Mouse (Mus musculus): ENCODE measurements around the gene Obsl1. TPM values are rescaled to one million over a fixed set of nuclear protein-coding genes. Genes with fewer than 3 reads are reported as not detected.

Gene Obsl1
- polyA plus RNA-seq, 1 experiment from 2014 or later, result 79.0 TPM

- H3K27me3 ChIP-seq (ENCODE audit: control insufficient read depth, insufficient read depth, low read length), result no peaks in the 10 kb centered on the region
- peak within 1 kb of the TSS; percentile 72 for H3K4me3 ChIP-seq (ENCODE audit: low read depth, low read length)
- peaks cover 9% of the 10 kb centered on the region; the same call in 1 of the 2 replicates for H3K4me1 ChIP-seq (ENCODE audit: control insufficient read depth, insufficient read depth, low read length)
- WGBS, result 1% methylated on average over 61 of the region's 64 CpGs
- peak within 1 kb of the TSS; percentile 23 for H3K27ac ChIP-seq (ENCODE audit: low read length)
- peak within 1 kb of the TSS; percentile 72 for H3K4me2 ChIP-seq (replicated peaks; ENCODE audit: low read depth, low read length)
- H3K9me3 ChIP-seq (ENCODE audit: control insufficient read depth, low read depth, low read length), result no peaks in the 10 kb centered on the region
- H3K9ac ChIP-seq (replicated peaks; ENCODE audit: low read depth, low read length), result peak within 1 kb of the TSS; percentile 74
- peak; percentile 83 for ATAC-seq (ENCODE audit: insufficient number of reproducible peaks, insufficient read depth, low FRiP score, low read depth)
- peaks cover 11% of the 10 kb centered on the region; the same call in 1 of the 2 replicates for H3K36me3 ChIP-seq (ENCODE audit: control insufficient read depth, insufficient read depth, low read length)
Measured at GRCm38 (mm10) chr1:75545965-75546956, 40.0 kb upstream of the Obsl1 start, which contains the start of gene Slc4a3. Slc4a3 (plus strand) TSS chr1:75546266.

- Histone ChIP-seq H3K27ac (ENCODE audit: low read length) (no peak overlapping the region), H3K9ac (replicated peaks; ENCODE audit: low read depth, low read length) (no peak overlapping the region), H3K9me3 (ENCODE audit: control insufficient read depth, low read depth, low read length) (no peaks in the 10 kb centered on the region), H3K36me3 (ENCODE audit: control insufficient read depth, insufficient read depth, low read length) (no peaks in the 10 kb centered on the region), H3K4me2 (replicated peaks; ENCODE audit: low read depth, low read length) (no peak overlapping the region), H3K4me3 (ENCODE audit: low read depth, low read length) (no peak overlapping the region), H3K27me3 (ENCODE audit: control insufficient read depth, insufficient read depth, low read length) (no peaks in the 10 kb centered on the region), H3K4me1 (ENCODE audit: control insufficient read depth, insufficient read depth, low read length) (peaks cover 9% of the 10 kb centered on the region; the same call in 1 of the 2 replicates)
- no peak for ATAC-seq (ENCODE audit: insufficient number of reproducible peaks, insufficient read depth, low FRiP score, low read depth)
- 89% methylated on average over 6 of the region's 6 CpGs for WGBS
Measured at GRCm38 (mm10) chr1:75544351-75544750, 38.1 kb upstream of the Obsl1 start.

GRCm38 (mm10) chr1:75541496-75541895 is 35.2 kb upstream of the Obsl1 start:
- Histone ChIP-seq H3K4me1 (ENCODE audit: control insufficient read depth, insufficient read depth, low read length) (peaks cover 5% of the 10 kb centered on the region; the same call in 1 of the 2 replicates), H3K9ac (replicated peaks; ENCODE audit: low read depth, low read length) (no peak overlapping the region), H3K36me3 (ENCODE audit: control insufficient read depth, insufficient read depth, low read length) (peaks cover 1% of the 10 kb centered on the region; the same call in 1 of the 2 replicates), H3K9me3 (ENCODE audit: control insufficient read depth, low read depth, low read length) (no peaks in the 10 kb centered on the region), H3K4me3 (ENCODE audit: low read depth, low read length) (no peak overlapping the region), H3K27me3 (ENCODE audit: control insufficient read depth, insufficient read depth, low read length) (no peaks in the 10 kb centered on the region), H3K27ac (ENCODE audit: low read length) (no peak overlapping the region), H3K4me2 (replicated peaks; ENCODE audit: low read depth, low read length) (no peak overlapping the region)
- WGBS, result 90% methylated on average over 7 of the region's 7 CpGs
- no peak for ATAC-seq (ENCODE audit: insufficient number of reproducible peaks, insufficient read depth, low FRiP score, low read depth)

GRCm38 (mm10) chr1:75538597-75539190 is 32.4 kb upstream of the Obsl1 start:
- H3K4me1 ChIP-seq (ENCODE audit: control insufficient read depth, insufficient read depth, low read length), result no peaks in the 10 kb centered on the region
- no peak overlapping the region for H3K4me3 ChIP-seq (ENCODE audit: low read depth, low read length)
- 68% methylated on average over 9 of the region's 9 CpGs for WGBS
- H3K9ac ChIP-seq (replicated peaks; ENCODE audit: low read depth, low read length), result no peak overlapping the region
- H3K36me3 ChIP-seq (ENCODE audit: control insufficient read depth, insufficient read depth, low read length), result peaks cover 22% of the 10 kb centered on the region; the same call in 1 of the 2 replicates
- no peak overlapping the region for H3K4me2 ChIP-seq (replicated peaks; ENCODE audit: low read depth, low read length)
- H3K27ac ChIP-seq (ENCODE audit: low read length), result no peak overlapping the region
- no peaks in the 10 kb centered on the region for H3K9me3 ChIP-seq (ENCODE audit: control insufficient read depth, low read depth, low read length)
- ATAC-seq (ENCODE audit: insufficient number of reproducible peaks, insufficient read depth, low FRiP score, low read depth), result no peak
- no peaks in the 10 kb centered on the region for H3K27me3 ChIP-seq (ENCODE audit: control insufficient read depth, insufficient read depth, low read length)

- Histone ChIP-seq H3K4me3 (ENCODE audit: low read depth, low read length) (no peak overlapping the region), H3K36me3 (ENCODE audit: control insufficient read depth, insufficient read depth, low read length) (peaks cover 26% of the 10 kb centered on the region), H3K4me2 (replicated peaks; ENCODE audit: low read depth, low read length) (no peak overlapping the region), H3K27me3 (ENCODE audit: control insufficient read depth, insufficient read depth, low read length) (no peaks in the 10 kb centered on the region), H3K9ac (replicated peaks; ENCODE audit: low read depth, low read length) (no peak overlapping the region), H3K4me1 (ENCODE audit: control insufficient read depth, insufficient read depth, low read length) (no peaks in the 10 kb centered on the region), H3K9me3 (ENCODE audit: control insufficient read depth, low read depth, low read length) (no peaks in the 10 kb centered on the region), H3K27ac (ENCODE audit: low read length) (no peak overlapping the region)
- WGBS, result 72% methylated on average over 2 of the region's 2 CpGs
- ATAC-seq (ENCODE audit: insufficient number of reproducible peaks, insufficient read depth, low FRiP score, low read depth), result no peak
Measured at GRCm38 (mm10) chr1:75537587-75537986, 31.3 kb upstream of the Obsl1 start.

- H3K9me3 ChIP-seq (ENCODE audit: control insufficient read depth, low read depth, low read length), result no peaks in the 10 kb centered on the region
- H3K4me3 ChIP-seq (ENCODE audit: low read depth, low read length), result no peak overlapping the region
- WGBS, result 84% methylated on average over 19 of the region's 19 CpGs
- H3K27me3 ChIP-seq (ENCODE audit: control insufficient read depth, insufficient read depth, low read length), result no peaks in the 10 kb centered on the region
- H3K27ac ChIP-seq (ENCODE audit: low read length), result no peak overlapping the region
- H3K9ac ChIP-seq (replicated peaks; ENCODE audit: low read depth, low read length), result no peak overlapping the region
- peaks cover 45% of the 10 kb centered on the region for H3K36me3 ChIP-seq (ENCODE audit: control insufficient read depth, insufficient read depth, low read length)
- H3K4me1 ChIP-seq (ENCODE audit: control insufficient read depth, insufficient read depth, low read length), result no peaks in the 10 kb centered on the region
- no peak; the same call in 1 of the 2 replicates for ATAC-seq (ENCODE audit: insufficient number of reproducible peaks, insufficient read depth, low FRiP score, low read depth)
- H3K4me2 ChIP-seq (replicated peaks; ENCODE audit: low read depth, low read length), result no peak overlapping the region
Measured at GRCm38 (mm10) chr1:75533325-75534252, 27.3 kb upstream of the Obsl1 start.

- Histone ChIP-seq H3K27ac (ENCODE audit: low read length) (no peak overlapping the region), H3K4me3 (ENCODE audit: low read depth, low read length) (no peak overlapping the region), H3K36me3 (ENCODE audit: control insufficient read depth, insufficient read depth, low read length) (peaks cover 46% of the 10 kb centered on the region), H3K4me1 (ENCODE audit: control insufficient read depth, insufficient read depth, low read length) (no peaks in the 10 kb centered on the region), H3K9me3 (ENCODE audit: control insufficient read depth, low read depth, low read length) (no peaks in the 10 kb centered on the region), H3K4me2 (replicated peaks; ENCODE audit: low read depth, low read length) (no peak overlapping the region), H3K27me3 (ENCODE audit: control insufficient read depth, insufficient read depth, low read length) (no peaks in the 10 kb centered on the region), H3K9ac (replicated peaks; ENCODE audit: low read depth, low read length) (no peak overlapping the region)
- 90% methylated on average over 19 of the region's 19 CpGs for WGBS
- ATAC-seq (ENCODE audit: insufficient number of reproducible peaks, insufficient read depth, low FRiP score, low read depth), result no peak
Measured at GRCm38 (mm10) chr1:75532280-75533172, 26.3 kb upstream of the Obsl1 start.

Data from stomach, embryonic 14.5 days (tissue).